Mouse (Mus musculus): Measurements from ENCODE around the gene Olfr187. TPM values are rescaled to one million over a fixed set of nuclear protein-coding genes. Genes with fewer than 3 reads are reported as not detected.
"Not testable (repeated sequence)": the region's sequence is repeated elsewhere in the genome, so short reads cannot be mapped to it uniquely, and the experiment has no call there.

The Olfr187 gene
- polyA plus RNA-seq (2015; fragmentation: Nextera tagmentation; extraction: Ambion mirVana), result not detected in 2 replicates

GRCm38 (mm10) chr16:59039710-59040109 is at the start of gene Olfr187:
Gene Olfr187, minus strand, starts transcription at chr16:59039767.
- no peak for TF ChIP-seq CTCF (IDR thresholded peaks at IDR 0.05; ENCODE audit: low read depth)
- Histone ChIP-seq H3K4me2 (replicated peaks; ENCODE audit: low read depth) (no peak within 1 kb of the TSS), H3K27ac (ENCODE audit: low read depth, low read length) (no peak within 1 kb of the TSS), H3K4me3 (ENCODE audit: low read depth, low read length) (no peak within 1 kb of the TSS), H3K36me3 (ENCODE audit: control insufficient read depth, insufficient read depth) (no peaks in the 10 kb centered on the region), H3K9ac (ENCODE audit: low read depth, low read length) (no peak within 1 kb of the TSS), H3K9me3 (ENCODE audit: control insufficient read depth) (no peaks in the 10 kb centered on the region), H3K4me1 (replicated peaks; ENCODE audit: control insufficient read depth, insufficient read depth, low read length) (no peaks in the 10 kb centered on the region), H3K27me3 (replicated peaks; ENCODE audit: control insufficient read depth, insufficient read depth, low read length) (no peaks in the 10 kb centered on the region)
- WGBS, result 61% methylated on average over 7 of the region's 7 CpGs
- no peak for ATAC-seq

- not testable (repeated sequence) for H3K9ac ChIP-seq (ENCODE audit: low read depth, low read length); H3K4me1 ChIP-seq (replicated peaks; ENCODE audit: control insufficient read depth, insufficient read depth, low read length); H3K9me3 ChIP-seq (ENCODE audit: control insufficient read depth); H3K36me3 ChIP-seq (ENCODE audit: control insufficient read depth, insufficient read depth); H3K27ac ChIP-seq (ENCODE audit: low read depth, low read length); H3K4me2 ChIP-seq (replicated peaks; ENCODE audit: low read depth); H3K4me3 ChIP-seq (ENCODE audit: low read depth, low read length); ATAC-seq; H3K27me3 ChIP-seq (replicated peaks; ENCODE audit: control insufficient read depth, insufficient read depth, low read length)
- WGBS, result 91% methylated on average over 2 of the region's 2 CpGs
These were observed 41.5 kb upstream of the Olfr187 start for GRCm38 (mm10) chr16:59081113-59081512.

GRCm38 (mm10) chr16:59077905-59078304 is 38.3 kb upstream of the Olfr187 start, which contains the start of gene Olfr190:
Gene Olfr190, minus strand, starts transcription at chr16:59078005.
- WGBS, result 86% methylated on average over 5 of the region's 5 CpGs
- Histone ChIP-seq H3K27ac (ENCODE audit: low read depth, low read length) (no peak within 1 kb of the TSS), H3K36me3 (ENCODE audit: control insufficient read depth, insufficient read depth) (no peaks in the 10 kb centered on the region), H3K4me2 (replicated peaks; ENCODE audit: low read depth) (no peak within 1 kb of the TSS), H3K4me1 (replicated peaks; ENCODE audit: control insufficient read depth, insufficient read depth, low read length) (no peaks in the 10 kb centered on the region), H3K27me3 (replicated peaks; ENCODE audit: control insufficient read depth, insufficient read depth, low read length) (no peaks in the 10 kb centered on the region), H3K4me3 (ENCODE audit: low read depth, low read length) (no peak within 1 kb of the TSS), H3K9ac (ENCODE audit: low read depth, low read length) (no peak within 1 kb of the TSS), H3K9me3 (ENCODE audit: control insufficient read depth) (no peaks in the 10 kb centered on the region)
- no peak for ATAC-seq
- TF ChIP-seq CTCF (IDR thresholded peaks at IDR 0.05; ENCODE audit: low read depth), result no peak

GRCm38 (mm10) chr16:59073520-59073919 is 34.0 kb upstream of the Olfr187 start:
- Histone ChIP-seq H3K27me3 (replicated peaks; ENCODE audit: control insufficient read depth, insufficient read depth, low read length) (no peaks in the 10 kb centered on the region), H3K4me3 (ENCODE audit: low read depth, low read length) (no peak overlapping the region), H3K4me2 (replicated peaks; ENCODE audit: low read depth) (no peak overlapping the region), H3K9ac (ENCODE audit: low read depth, low read length) (no peak overlapping the region), H3K4me1 (replicated peaks; ENCODE audit: control insufficient read depth, insufficient read depth, low read length) (no peaks in the 10 kb centered on the region), H3K27ac (ENCODE audit: low read depth, low read length) (no peak overlapping the region), H3K9me3 (ENCODE audit: control insufficient read depth) (no peaks in the 10 kb centered on the region), H3K36me3 (ENCODE audit: control insufficient read depth, insufficient read depth) (no peaks in the 10 kb centered on the region)
- no peak for TF ChIP-seq CTCF (IDR thresholded peaks at IDR 0.05; ENCODE audit: low read depth)
- ATAC-seq, result peak; percentile 61
- 60% methylated on average over 1 of the region's 1 CpGs for WGBS

- Histone ChIP-seq H3K4me2 (replicated peaks; ENCODE audit: low read depth) (no peak overlapping the region), H3K27me3 (replicated peaks; ENCODE audit: control insufficient read depth, insufficient read depth, low read length) (no peaks in the 10 kb centered on the region), H3K4me1 (replicated peaks; ENCODE audit: control insufficient read depth, insufficient read depth, low read length) (no peaks in the 10 kb centered on the region), H3K36me3 (ENCODE audit: control insufficient read depth, insufficient read depth) (no peaks in the 10 kb centered on the region), H3K27ac (ENCODE audit: low read depth, low read length) (no peak overlapping the region), H3K9ac (ENCODE audit: low read depth, low read length) (no peak overlapping the region), H3K9me3 (ENCODE audit: control insufficient read depth) (no peaks in the 10 kb centered on the region), H3K4me3 (ENCODE audit: low read depth, low read length) (no peak overlapping the region)
- TF ChIP-seq CTCF (IDR thresholded peaks at IDR 0.05; ENCODE audit: low read depth), result no peak
- ATAC-seq, result peak; percentile 82
These were observed 32.2 kb upstream of the Olfr187 start for GRCm38 (mm10) chr16:59071755-59072154.

- not testable (repeated sequence) for H3K27ac ChIP-seq (ENCODE audit: low read depth, low read length); H3K9me3 ChIP-seq (ENCODE audit: control insufficient read depth); H3K4me3 ChIP-seq (ENCODE audit: low read depth, low read length); ATAC-seq; H3K36me3 ChIP-seq (ENCODE audit: control insufficient read depth, insufficient read depth); H3K27me3 ChIP-seq (replicated peaks; ENCODE audit: control insufficient read depth, insufficient read depth, low read length); H3K9ac ChIP-seq (ENCODE audit: low read depth, low read length); H3K4me2 ChIP-seq (replicated peaks; ENCODE audit: low read depth); H3K4me1 ChIP-seq (replicated peaks; ENCODE audit: control insufficient read depth, insufficient read depth, low read length)
- 47% methylated on average over 3 of the region's 3 CpGs for WGBS
These were observed 22.8 kb upstream of the Olfr187 start for GRCm38 (mm10) chr16:59062411-59062810.

- peak; percentile 50; the same call in 1 of the 2 replicates for ATAC-seq
- not testable (repeated sequence) for H3K27ac ChIP-seq (ENCODE audit: low read depth, low read length); H3K4me3 ChIP-seq (ENCODE audit: low read depth, low read length); H3K4me1 ChIP-seq (replicated peaks; ENCODE audit: control insufficient read depth, insufficient read depth, low read length); H3K9me3 ChIP-seq (ENCODE audit: control insufficient read depth); H3K27me3 ChIP-seq (replicated peaks; ENCODE audit: control insufficient read depth, insufficient read depth, low read length); H3K36me3 ChIP-seq (ENCODE audit: control insufficient read depth, insufficient read depth); H3K9ac ChIP-seq (ENCODE audit: low read depth, low read length); H3K4me2 ChIP-seq (replicated peaks; ENCODE audit: low read depth)
- 60% methylated on average over 2 of the region's 2 CpGs for WGBS
These were observed 9.7 kb upstream of the Olfr187 start for GRCm38 (mm10) chr16:59049286-59049685.
